Mouse (Mus musculus): ENCODE data around the gene Fhl2. TPM values are rescaled to one million over a fixed set of nuclear protein-coding genes. Genes with fewer than 3 reads are reported as not detected.
A peak's percentile ranks its signal among the peaks of the same experiment; 100 is the strongest.

Fhl2 gene
- polyA plus RNA-seq, 1 experiment from 2014 or later: 16.4 TPM

DNA sequence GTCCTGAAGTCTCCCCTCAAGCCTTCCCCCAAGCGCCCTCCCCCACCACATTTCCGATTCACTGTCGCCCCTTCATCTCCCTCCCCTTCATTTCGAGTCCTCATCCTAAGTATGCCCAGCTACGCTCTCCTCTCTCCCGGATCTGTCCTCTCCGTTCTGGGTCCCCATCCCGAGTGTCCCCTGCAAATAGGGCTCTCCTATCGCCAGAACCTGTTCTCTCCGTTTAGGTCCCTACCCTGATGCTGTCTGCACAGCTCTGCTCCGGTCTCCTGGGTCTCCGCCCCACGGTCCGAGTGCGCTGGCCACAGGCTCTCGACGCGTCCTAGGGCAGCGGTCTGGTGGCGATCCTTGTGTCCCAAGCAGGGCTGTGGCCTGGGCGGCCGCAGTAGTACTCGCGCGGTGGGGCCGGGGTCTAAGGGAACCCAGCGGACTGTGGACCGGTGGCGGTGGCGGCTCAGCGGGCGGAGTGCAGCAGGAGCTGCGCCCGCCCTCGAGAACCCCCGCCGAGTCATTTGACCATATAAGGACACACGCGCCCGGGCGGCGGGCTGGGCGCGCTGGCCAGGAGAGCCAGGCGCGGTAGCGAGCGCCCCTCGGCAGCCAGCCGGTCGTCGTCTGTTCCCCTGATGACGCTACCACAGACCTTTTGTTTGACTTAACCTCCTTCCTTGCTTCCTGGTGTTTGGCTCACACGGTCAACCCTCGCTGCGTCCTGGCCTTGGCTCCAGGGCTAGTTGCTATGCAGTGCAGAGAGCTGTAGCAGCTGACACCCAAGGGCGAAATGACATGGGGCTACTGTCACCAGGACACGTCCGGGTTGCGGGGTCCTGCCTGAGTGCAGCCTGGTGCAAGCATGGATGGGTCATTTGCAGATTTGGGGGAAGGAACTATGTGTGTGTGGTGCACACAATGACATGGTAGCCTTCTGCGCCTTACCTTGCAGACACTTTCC, 33.0 kb downstream of the Fhl2 start:
- WGBS: 6% methylated on average over 60 of the region's 61 CpGs
- Histone ChIP-seq H3K4me2 (ENCODE audit: low read length) (peak overlapping the region; percentile 98), H3K9ac (replicated peaks; ENCODE audit: low read depth, low read length) (peak overlapping the region; percentile 91), H3K36me3 (ENCODE audit: control insufficient read depth, insufficient read depth) (no peaks in the 10 kb centered on the region), H3K9me3 (ENCODE audit: control insufficient read depth, low read length) (peaks cover 4% of the 10 kb centered on the region; the same call in 1 of the 2 replicates), H3K27me3 (replicated peaks; ENCODE audit: control insufficient read depth, insufficient read depth, low read length) (0 out of 2 replicates have a peak, but pooled peaks cover 3% of the 10 kb centered on the region), H3K4me3 (replicated peaks; ENCODE audit: low read length) (peak overlapping the region; percentile 85), H3K4me1 (replicated peaks; ENCODE audit: control insufficient read depth, insufficient read depth, low read length) (peaks cover 7% of the 10 kb centered on the region; the same call in 1 of the 2 replicates), H3K27ac (ENCODE audit: low read length) (peak overlapping the region; percentile 12; the same call in 1 of the 2 replicates)
- ATAC-seq: peak; percentile 91

DNA sequence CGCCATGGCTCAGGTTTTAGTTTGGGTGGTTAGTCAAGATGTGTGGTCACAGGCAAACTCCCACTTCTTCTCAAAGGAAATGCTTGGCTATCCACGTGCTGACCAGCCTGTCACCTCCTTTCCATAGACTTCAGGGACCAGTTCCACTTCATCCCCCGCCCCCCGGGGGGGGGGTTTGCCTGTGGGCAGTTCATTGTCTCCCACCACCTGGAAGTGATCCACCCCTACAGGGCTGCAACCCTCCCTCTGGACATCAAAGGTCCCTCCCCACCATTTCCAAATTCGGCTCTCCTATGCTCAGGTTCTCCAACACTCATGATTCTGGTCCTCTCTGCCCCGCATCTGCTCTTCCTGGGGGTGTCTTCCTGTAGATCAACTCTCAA, 33.7 kb downstream of the Fhl2 start:
- no peak for ATAC-seq
- Histone ChIP-seq H3K27ac (ENCODE audit: low read length) (no peak overlapping the region), H3K9me3 (ENCODE audit: control insufficient read depth, low read length) (peaks cover 4% of the 10 kb centered on the region; the same call in 1 of the 2 replicates), H3K36me3 (ENCODE audit: control insufficient read depth, insufficient read depth) (no peaks in the 10 kb centered on the region), H3K4me1 (replicated peaks; ENCODE audit: control insufficient read depth, insufficient read depth, low read length) (peaks cover 7% of the 10 kb centered on the region; the same call in 1 of the 2 replicates), H3K27me3 (replicated peaks; ENCODE audit: control insufficient read depth, insufficient read depth, low read length) (0 out of 2 replicates have a peak, but pooled peaks cover 3% of the 10 kb centered on the region), H3K4me3 (replicated peaks; ENCODE audit: low read length) (peak overlapping the region; percentile 85), H3K9ac (replicated peaks; ENCODE audit: low read depth, low read length) (peak overlapping the region; percentile 91), H3K4me2 (ENCODE audit: low read length) (peak overlapping the region; percentile 98)
- WGBS: 0% methylated on average over 5 of the region's 6 CpGs

DNA sequence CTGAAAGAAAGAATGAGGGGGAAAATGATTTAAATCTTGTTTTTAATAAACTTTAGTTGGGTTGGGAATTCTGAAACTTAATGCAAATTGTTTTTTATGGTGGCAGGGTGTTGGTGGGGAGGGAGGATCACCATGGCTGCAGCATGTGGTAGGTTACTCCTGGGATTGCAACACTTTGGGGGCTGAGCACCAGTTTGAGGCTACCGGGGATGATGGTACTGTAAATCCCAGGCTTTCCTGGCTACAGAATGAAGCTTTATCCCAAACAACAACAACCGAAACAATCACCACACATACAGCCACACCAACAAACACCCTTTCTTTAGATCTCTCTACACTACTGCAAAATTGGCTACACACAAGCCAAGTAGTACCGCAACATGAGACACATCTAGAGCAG, 34.4 kb downstream of the Fhl2 start:
- Histone ChIP-seq H3K9me3 (ENCODE audit: control insufficient read depth, low read length) (peaks cover 4% of the 10 kb centered on the region; the same call in 1 of the 2 replicates), H3K27me3 (replicated peaks; ENCODE audit: control insufficient read depth, insufficient read depth, low read length) (0 out of 2 replicates have a peak, but pooled peaks cover 3% of the 10 kb centered on the region), H3K27ac (ENCODE audit: low read length) (no peak overlapping the region), H3K4me3 (replicated peaks; ENCODE audit: low read length) (no peak overlapping the region), H3K4me1 (replicated peaks; ENCODE audit: control insufficient read depth, insufficient read depth, low read length) (peaks cover 7% of the 10 kb centered on the region; the same call in 1 of the 2 replicates), H3K4me2 (ENCODE audit: low read length) (no peak overlapping the region), H3K9ac (replicated peaks; ENCODE audit: low read depth, low read length) (no peak overlapping the region), H3K36me3 (ENCODE audit: control insufficient read depth, insufficient read depth) (no peaks in the 10 kb centered on the region)
- 93% methylated on average over 3 of the region's 3 CpGs for WGBS
- no peak for ATAC-seq

DNA sequence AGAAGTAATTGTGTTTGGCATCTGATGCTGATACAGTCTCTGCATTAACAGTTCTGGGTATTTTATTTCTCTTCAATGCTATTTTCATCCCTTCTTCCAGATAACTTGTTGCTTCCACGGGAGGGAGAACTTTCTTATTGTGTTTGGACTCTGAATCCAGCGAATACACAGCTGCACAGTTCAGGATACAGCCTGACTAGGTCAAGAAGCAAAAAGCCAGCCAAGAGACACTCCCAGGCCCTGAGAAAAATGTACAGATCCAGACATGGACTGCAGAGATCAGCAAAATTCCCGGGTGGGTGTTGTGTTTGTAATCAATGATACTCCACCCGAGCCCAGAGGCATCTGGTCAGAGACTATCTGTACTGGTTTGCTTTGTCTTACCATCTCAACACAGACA, 37.4 kb downstream of the Fhl2 start:
- WGBS: 80% methylated on average over 4 of the region's 4 CpGs

GRCm38 (mm10) chr1:43157907-43158306, 38.9 kb downstream of the Fhl2 start:
- no peak for ATAC-seq
- Histone ChIP-seq H3K9me3 (ENCODE audit: control insufficient read depth, low read length) (no peaks in the 10 kb centered on the region), H3K4me3 (replicated peaks; ENCODE audit: low read length) (no peak overlapping the region), H3K27ac (ENCODE audit: low read length) (no peak overlapping the region), H3K9ac (replicated peaks; ENCODE audit: low read depth, low read length) (no peak overlapping the region), H3K36me3 (ENCODE audit: control insufficient read depth, insufficient read depth) (no peaks in the 10 kb centered on the region), H3K4me2 (ENCODE audit: low read length) (no peak overlapping the region), H3K4me1 (replicated peaks; ENCODE audit: control insufficient read depth, insufficient read depth, low read length) (0 out of 2 replicates have a peak, but pooled peaks cover 2% of the 10 kb centered on the region), H3K27me3 (replicated peaks; ENCODE audit: control insufficient read depth, insufficient read depth, low read length) (no peaks in the 10 kb centered on the region)
- 88% methylated on average over 2 of the region's 2 CpGs for WGBS

More for the DNA sequence above, 37.4 kb downstream of the Fhl2 start:
- no peak overlapping the region for H3K27ac ChIP-seq (ENCODE audit: low read length)
- ATAC-seq: no peak
- H3K9me3 ChIP-seq (ENCODE audit: control insufficient read depth, low read length): no peaks in the 10 kb centered on the region
- no peak overlapping the region for H3K4me3 ChIP-seq (replicated peaks; ENCODE audit: low read length)
- no peaks in the 10 kb centered on the region for H3K36me3 ChIP-seq (ENCODE audit: control insufficient read depth, insufficient read depth)
- H3K9ac ChIP-seq (replicated peaks; ENCODE audit: low read depth, low read length): no peak overlapping the region
- H3K4me1 ChIP-seq (replicated peaks; ENCODE audit: control insufficient read depth, insufficient read depth, low read length): peaks cover 7% of the 10 kb centered on the region; the same call in 1 of the 2 replicates
- 0 out of 2 replicates have a peak, but pooled peaks cover under 1% of the 10 kb centered on the region for H3K27me3 ChIP-seq (replicated peaks; ENCODE audit: control insufficient read depth, insufficient read depth, low read length)
- H3K4me2 ChIP-seq (ENCODE audit: low read length): no peak overlapping the region

- H3K27me3 ChIP-seq (replicated peaks; ENCODE audit: control insufficient read depth, insufficient read depth, low read length): no peaks in the 10 kb centered on the region
- H3K4me1 ChIP-seq (replicated peaks; ENCODE audit: control insufficient read depth, insufficient read depth, low read length): no peaks in the 10 kb centered on the region
- no peak overlapping the region for H3K27ac ChIP-seq (ENCODE audit: low read length)
- H3K4me3 ChIP-seq (replicated peaks; ENCODE audit: low read length): no peak overlapping the region
- no peak for ATAC-seq
- H3K36me3 ChIP-seq (ENCODE audit: control insufficient read depth, insufficient read depth): no peaks in the 10 kb centered on the region
- no peak overlapping the region for H3K4me2 ChIP-seq (ENCODE audit: low read length)
- no peak overlapping the region for H3K9ac ChIP-seq (replicated peaks; ENCODE audit: low read depth, low read length)
- 80% methylated on average over 2 of the region's 2 CpGs for WGBS
- H3K9me3 ChIP-seq (ENCODE audit: control insufficient read depth, low read length): no peaks in the 10 kb centered on the region
These were observed 42.3 kb downstream of the Fhl2 start for GRCm38 (mm10) chr1:43154491-43154890.

DNA sequence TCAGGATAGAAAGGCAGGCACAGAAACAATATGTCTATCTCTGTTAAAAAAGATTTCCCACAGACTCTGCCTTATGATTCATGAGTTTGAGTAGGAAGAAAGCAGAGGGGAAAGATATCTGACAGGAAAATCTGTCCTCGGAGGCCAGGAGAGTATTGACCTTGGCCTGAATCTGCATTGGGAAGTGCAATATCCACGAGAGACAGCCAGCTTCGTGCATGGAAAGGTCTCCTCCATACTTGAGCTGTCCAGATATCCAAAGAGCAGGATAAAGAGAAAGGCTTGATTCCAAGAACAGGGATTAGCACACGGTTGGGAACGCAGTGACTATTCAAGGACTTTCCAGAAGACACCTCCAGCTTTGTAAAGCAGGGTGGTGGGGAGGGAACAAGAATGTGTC, 43.2 kb downstream of the Fhl2 start:
- ATAC-seq: no peak
- 75% methylated on average over 5 of the region's 5 CpGs for WGBS
- no peaks in the 10 kb centered on the region for H3K36me3 ChIP-seq (ENCODE audit: control insufficient read depth, insufficient read depth)
- H3K4me2 ChIP-seq (ENCODE audit: low read length): no peak overlapping the region
- H3K4me3 ChIP-seq (replicated peaks; ENCODE audit: low read length): no peak overlapping the region
- H3K9ac ChIP-seq (replicated peaks; ENCODE audit: low read depth, low read length): no peak overlapping the region
- H3K27ac ChIP-seq (ENCODE audit: low read length): no peak overlapping the region
- no peaks in the 10 kb centered on the region for H3K4me1 ChIP-seq (replicated peaks; ENCODE audit: control insufficient read depth, insufficient read depth, low read length)
- H3K27me3 ChIP-seq (replicated peaks; ENCODE audit: control insufficient read depth, insufficient read depth, low read length): no peaks in the 10 kb centered on the region
- H3K9me3 ChIP-seq (ENCODE audit: control insufficient read depth, low read length): no peaks in the 10 kb centered on the region

GRCm38 (mm10) chr1:43152626-43153025, 44.2 kb downstream of the Fhl2 start:
- no peak overlapping the region for H3K4me3 ChIP-seq (replicated peaks; ENCODE audit: low read length)
- H3K4me2 ChIP-seq (ENCODE audit: low read length): no peak overlapping the region
- H3K36me3 ChIP-seq (ENCODE audit: control insufficient read depth, insufficient read depth): no peaks in the 10 kb centered on the region
- no peaks in the 10 kb centered on the region for H3K4me1 ChIP-seq (replicated peaks; ENCODE audit: control insufficient read depth, insufficient read depth, low read length)
- 93% methylated on average over 4 of the region's 4 CpGs for WGBS
- H3K27me3 ChIP-seq (replicated peaks; ENCODE audit: control insufficient read depth, insufficient read depth, low read length): no peaks in the 10 kb centered on the region
- H3K9me3 ChIP-seq (ENCODE audit: control insufficient read depth, low read length): no peaks in the 10 kb centered on the region
- no peak overlapping the region for H3K27ac ChIP-seq (ENCODE audit: low read length)
- H3K9ac ChIP-seq (replicated peaks; ENCODE audit: low read depth, low read length): no peak overlapping the region
- ATAC-seq: no peak

DNA sequence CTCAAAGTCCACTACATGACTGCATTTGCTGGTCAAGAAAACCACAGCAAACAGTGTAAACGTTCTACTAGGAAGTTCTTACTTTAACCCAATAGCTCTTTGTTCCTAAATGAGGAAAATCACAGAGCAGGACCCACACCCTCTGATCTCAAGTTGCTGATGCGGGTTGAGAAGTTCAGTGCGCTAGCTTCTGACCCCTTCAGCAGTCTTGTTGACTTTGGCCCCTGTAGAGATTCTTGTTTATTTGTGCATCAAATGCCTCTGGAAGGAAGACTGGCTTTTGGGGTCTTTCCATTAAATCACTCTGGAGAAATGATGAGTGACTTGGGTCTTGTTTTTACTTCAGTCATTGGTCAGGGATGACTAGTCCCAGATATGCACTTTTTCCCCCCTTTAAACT, 46.6 kb downstream of the Fhl2 start:
- Histone ChIP-seq H3K36me3 (ENCODE audit: control insufficient read depth, insufficient read depth) (no peaks in the 10 kb centered on the region), H3K4me1 (replicated peaks; ENCODE audit: control insufficient read depth, insufficient read depth, low read length) (no peaks in the 10 kb centered on the region), H3K27ac (ENCODE audit: low read length) (no peak overlapping the region), H3K4me2 (ENCODE audit: low read length) (no peak overlapping the region), H3K9ac (replicated peaks; ENCODE audit: low read depth, low read length) (no peak overlapping the region), H3K9me3 (ENCODE audit: control insufficient read depth, low read length) (no peaks in the 10 kb centered on the region), H3K27me3 (replicated peaks; ENCODE audit: control insufficient read depth, insufficient read depth, low read length) (no peaks in the 10 kb centered on the region), H3K4me3 (replicated peaks; ENCODE audit: low read length) (no peak overlapping the region)
- WGBS: 82% methylated on average over 3 of the region's 3 CpGs
- no peak for ATAC-seq

Measured in forebrain, embryonic 16.5 days (tissue).